Mouse (Mus musculus): Measurements from ENCODE around the gene Ndel1.

GRCm38 (mm10) chr11:68776147-68776655 lies 95.5 kb downstream of the Ndel1 start:
- TF ChIP-seq CTCF (IDR thresholded peaks at IDR 0.05; ENCODE audit: low read depth) (no peak), EP300 (optimal IDR thresholded peaks at IDR 0.05) (no peak)
